Mouse (Mus musculus): ENCODE data around the gene Tenm2.

Gene Tenm2

DNA sequence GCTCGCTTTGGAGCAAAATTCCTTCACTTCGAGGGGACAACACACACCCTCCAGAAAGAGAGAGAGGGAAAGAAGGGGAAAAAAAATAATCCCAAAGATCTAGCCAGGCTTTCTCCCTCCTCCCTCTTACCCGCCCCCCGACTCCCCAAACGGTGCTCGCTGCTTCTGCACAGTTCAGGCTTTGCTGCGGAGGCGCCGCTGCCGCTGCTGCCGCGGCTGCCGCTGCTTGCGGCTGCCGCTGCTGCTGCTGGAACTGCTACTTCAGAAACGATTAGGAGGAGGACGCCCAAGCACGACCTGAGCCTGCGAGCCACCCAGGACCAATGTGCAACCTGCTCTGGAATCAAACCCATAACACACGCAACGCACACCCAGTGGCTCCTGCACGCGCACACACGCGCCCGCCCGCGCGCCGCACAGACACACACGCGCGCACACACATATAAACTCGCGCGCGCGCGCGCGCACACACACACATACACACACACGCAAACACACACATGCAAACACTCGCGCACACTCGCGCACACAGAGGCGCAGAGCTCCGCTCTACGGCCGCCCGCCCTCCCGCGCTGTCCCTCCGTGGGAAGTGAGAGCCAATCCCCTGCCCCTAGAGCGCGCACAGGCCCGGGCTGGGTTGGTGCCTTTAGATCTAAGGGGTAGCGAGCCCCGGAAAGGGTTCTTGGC lies at the start of gene Tenm2:
Gene Tenm2 (minus strand): TSS at position 51 of the 687 bp plus-strand sequence.
- DNase-seq (ENCODE audit: low read depth, low spot score): peak; percentile 68

DNA sequence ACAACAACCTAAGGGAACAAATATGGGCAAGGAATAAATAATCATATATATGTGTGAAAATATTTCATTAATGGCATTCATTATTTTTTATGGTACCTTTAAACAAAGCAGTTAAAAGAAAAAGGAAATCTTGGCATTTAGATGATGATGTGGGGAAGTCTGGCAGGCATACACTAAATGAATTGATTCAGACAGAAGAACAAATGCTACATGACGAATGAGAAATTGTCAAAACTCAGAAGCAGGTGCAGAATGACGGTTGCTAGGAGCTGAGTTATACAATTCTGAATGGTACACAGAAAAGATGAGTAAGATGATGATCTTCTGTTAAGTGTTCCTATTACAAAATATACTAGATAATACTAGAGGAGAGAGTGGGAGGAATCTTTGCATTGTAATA lies 49.4 kb upstream of the Tenm2 start:
- DNase-seq (ENCODE audit: low read depth, low spot score): no peak

DNA sequence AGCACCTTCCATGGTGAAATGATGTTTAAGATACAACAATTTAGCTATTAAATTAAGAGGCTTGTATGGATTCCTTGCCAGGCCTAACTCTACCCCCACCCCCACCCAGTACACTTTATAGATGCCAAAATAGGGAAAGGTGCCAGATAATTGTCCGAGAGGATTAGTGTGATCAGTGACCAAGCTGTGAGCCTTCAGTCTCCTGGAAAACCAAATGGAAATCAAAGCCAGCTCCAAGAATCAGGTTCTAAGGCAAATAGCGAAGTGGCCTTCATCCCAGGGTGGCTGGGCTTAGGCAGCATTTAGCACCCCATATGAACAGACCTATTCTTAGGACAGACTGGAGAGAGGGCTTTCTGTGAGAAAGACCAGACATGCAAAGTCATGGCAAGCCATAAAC lies 13.0 kb upstream of the Tenm2 start:
- no peak for DNase-seq (ENCODE audit: low read depth, low spot score)

DNA sequence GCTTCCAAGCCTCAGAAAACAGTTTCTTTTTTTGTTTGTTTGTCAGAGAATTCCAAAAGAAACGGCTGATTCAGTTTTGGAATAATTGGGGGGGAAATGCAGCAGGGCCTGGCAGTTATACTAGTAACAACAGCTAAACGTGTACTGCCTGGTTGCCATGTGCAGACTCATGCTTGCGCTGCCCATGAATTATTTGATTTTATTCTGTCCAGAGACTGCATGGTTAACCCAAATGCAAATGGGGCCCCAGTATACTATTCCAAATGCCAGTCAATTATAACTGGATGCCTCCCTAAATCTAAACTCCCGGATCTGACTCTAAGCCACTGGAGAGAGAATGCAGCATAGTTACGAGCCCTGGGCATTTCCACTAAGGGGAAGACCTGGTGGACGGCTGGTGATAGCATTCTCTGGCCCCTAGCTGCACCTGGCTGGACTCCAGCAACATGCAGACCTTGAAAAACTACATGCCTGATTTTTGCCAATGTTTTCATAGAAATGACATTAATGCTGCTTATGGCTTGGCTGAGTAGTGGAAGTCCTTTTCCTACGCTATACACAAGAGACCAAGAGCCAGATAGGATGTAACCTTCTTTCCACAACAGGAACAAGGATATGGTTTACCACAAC lies 1.4 kb upstream of the Tenm2 start:
- DNase-seq (ENCODE audit: low read depth, low spot score): no peak

DNA sequence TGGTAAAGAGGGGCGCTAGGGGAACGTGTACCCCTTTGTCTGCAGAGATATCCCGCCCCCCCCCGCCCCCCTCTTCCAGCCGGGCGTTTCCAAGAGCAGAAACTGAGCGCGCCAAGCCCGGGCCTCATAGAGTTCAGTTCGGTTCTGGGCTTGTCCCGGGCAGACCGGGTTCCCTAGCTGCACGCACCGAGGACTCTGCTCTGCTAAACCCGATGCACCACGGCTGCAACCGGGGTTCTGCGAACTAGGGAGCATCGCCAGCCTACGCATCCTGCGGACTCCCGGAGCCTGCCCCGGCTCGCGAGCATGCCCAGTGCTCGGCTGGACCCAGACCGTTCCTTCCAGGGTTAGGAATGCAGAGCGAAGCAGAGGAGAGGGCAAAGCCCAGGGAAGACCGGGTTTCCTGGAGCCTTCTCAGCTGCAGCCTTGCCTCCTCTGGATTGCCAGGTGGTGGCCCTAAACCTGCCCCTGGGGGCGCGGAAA lies 878 bp upstream of the Tenm2 start:
- DNase-seq (ENCODE audit: low read depth, low spot score): peak; percentile 62

DNA sequence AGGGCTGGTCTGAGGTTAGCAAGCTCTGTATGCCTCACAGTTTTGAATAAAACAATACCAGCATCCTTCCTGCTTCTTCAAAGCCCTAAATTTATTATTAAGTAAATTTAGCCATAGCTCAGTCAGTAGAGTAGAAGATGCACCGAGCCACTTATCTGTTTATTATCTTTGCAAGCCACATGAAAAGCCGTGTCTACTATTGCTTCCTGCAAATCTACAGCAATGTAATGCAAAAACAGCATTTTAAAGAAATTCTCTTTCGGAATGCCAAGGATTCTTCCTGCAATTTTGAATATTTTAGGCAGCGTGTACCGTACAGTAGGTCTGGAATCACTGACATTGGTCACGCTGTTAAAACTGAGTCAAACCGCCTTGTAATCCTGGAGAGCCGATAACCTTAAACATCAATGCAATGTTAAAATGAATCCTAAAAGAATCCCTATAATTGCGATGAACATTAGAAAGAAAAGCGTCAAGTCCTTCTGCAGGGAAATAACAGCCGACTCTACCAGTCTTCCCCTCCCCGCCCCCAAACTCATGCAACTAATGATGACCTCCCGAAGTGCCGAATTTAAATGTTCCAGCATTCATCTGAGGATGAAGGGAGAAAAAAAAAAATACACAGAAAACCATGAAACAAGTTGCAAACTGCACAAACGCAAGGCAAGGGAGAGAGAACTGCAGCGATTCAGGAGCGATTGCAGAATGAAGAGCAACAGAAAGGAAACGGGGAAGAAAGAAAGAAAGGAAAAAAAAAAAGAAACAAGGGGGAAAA lies 556 bp downstream of the Tenm2 start:
- no peak for DNase-seq (ENCODE audit: low read depth, low spot score)

DNA sequence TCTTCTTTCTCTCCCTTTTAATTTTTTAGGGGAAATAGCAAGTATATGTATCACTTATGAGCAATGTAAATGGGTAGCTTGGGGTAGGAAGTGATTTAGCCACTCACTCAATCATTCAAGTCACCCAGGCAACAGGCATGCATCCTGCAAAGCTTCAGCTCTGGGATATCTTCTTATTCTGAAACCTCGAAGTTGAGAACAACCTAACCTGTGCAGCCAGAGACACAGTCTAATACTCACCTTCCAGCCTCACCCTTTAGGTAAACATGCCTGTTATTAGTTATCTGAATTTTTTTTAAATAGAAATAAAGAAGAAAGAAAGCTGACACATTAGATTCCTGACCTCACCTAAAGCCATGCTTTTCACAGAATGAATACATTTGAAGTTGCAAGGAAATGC lies 8.4 kb downstream of the Tenm2 start:
- DNase-seq (ENCODE audit: low read depth, low spot score): no peak

DNA sequence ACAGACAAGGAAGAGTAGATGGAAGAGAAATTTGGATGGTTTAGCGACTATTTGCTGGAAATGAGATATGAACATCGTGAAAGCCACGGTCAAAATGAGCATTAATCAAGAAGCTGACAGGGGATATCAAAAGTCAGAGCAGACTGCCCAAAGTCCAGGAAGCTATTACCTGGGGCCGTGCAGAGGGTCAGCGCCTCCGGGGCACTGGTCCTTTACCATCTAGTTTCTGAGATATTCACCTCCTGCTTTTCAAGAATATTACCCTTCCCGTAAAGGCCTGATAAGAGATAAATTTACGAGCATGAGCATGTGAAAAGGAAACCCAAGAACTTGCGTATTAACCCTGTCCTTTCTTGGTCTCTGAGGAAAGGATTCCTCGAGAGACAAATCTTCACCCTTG lies 8.8 kb downstream of the Tenm2 start:
- no peak for DNase-seq (ENCODE audit: low read depth, low spot score)

DNA sequence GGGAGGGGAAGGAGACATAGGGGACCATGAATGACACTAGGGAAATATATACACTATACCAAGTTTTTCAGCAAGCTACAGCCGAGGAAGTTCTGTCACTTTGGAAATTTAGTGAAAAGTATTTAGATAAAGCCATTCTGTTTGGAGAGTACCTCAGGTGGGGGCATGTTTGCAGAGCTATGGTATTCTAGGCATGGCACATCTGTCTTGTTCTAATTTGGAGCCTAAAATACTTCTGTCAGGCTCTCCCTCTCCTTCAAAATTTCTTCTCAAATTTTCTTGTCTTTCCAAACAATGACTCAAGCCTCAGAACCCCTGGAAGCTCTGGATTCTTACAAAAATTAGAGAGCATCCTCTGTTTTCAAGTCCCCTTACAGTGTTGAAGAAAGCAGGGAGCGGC lies 13.0 kb downstream of the Tenm2 start:
- no peak for DNase-seq (ENCODE audit: low read depth, low spot score)

DNA sequence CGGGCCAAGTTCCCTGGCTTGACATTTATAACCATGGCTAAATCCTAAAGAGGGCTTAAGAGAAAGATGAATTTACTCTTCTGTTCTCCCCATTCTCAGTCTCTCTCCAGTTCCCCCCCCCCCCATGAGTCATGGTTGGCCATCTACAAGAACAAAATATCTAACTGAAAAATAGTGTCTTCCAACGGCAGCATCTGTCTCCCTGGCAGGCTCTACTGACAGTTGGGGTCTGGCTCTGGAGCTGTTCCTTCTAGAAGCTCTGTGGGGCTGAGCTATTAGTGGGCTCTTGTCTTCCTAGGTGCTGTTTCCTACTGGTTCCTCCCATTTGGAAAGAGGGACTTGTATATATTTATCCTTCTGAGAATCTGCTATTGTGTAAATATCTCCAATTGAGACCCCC lies 13.7 kb downstream of the Tenm2 start:
- no peak for DNase-seq (ENCODE audit: low read depth, low spot score)

DNA sequence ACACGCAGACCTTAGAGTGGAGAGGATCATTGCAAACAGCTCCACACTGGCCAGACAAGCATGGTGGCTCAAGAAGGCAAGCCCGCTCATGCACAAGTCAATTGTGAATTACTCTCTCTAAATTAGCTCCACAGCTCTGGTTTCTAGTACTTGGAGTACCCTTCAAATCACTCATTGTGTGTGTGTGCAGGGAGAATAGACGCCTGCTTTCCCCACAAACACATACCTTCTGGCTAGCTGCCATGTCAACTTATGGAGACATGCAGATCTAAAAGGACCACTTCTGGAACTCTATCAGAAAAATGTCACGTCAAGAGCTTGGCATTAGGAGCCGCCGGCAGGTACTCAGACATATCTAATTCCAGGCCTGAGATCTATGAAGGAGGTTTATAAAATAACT lies 14.8 kb downstream of the Tenm2 start:
- DNase-seq (ENCODE audit: low read depth, low spot score): no peak

DNA sequence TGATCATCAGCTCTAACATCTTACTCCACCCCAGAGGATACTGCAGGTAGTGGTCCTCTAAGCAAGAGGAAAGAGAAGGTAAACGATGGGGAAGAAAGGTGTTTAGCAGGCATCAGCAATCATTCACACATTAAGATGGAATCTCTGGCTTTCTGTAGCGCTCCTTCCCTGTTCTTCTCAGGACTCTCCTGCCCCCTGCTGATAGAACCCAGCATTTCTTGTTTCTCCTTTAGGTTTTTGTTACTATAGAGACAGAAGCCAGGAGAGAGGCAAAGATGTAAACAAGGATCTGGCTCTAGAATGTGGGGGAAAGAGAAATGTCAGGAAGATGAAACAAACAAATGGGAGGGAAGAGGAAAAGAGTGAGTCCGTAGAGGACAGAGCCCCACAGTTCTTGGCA lies 49.6 kb downstream of the Tenm2 start:
- peak; percentile 71 for DNase-seq (ENCODE audit: low read depth, low spot score)

DNA sequence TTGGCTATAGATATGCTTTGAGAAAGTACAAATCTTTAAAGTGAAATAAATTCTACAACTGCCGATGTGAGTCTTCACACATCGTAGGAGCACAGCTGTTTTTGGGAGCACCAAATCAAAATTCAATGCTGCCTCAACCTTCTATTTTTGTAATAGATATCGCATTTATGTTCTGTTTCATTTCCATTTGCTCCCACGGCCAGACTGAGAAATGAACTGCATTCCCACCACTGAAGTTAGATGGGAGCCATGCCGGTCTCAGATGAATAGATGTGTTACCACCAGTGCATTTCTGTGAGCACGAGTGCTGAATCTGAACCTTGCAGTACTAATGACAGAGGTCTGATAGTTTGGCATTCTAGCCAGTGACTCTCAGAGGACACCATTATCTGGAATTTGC lies 58.3 kb downstream of the Tenm2 start:
- DNase-seq (ENCODE audit: low read depth, low spot score): no peak

DNA sequence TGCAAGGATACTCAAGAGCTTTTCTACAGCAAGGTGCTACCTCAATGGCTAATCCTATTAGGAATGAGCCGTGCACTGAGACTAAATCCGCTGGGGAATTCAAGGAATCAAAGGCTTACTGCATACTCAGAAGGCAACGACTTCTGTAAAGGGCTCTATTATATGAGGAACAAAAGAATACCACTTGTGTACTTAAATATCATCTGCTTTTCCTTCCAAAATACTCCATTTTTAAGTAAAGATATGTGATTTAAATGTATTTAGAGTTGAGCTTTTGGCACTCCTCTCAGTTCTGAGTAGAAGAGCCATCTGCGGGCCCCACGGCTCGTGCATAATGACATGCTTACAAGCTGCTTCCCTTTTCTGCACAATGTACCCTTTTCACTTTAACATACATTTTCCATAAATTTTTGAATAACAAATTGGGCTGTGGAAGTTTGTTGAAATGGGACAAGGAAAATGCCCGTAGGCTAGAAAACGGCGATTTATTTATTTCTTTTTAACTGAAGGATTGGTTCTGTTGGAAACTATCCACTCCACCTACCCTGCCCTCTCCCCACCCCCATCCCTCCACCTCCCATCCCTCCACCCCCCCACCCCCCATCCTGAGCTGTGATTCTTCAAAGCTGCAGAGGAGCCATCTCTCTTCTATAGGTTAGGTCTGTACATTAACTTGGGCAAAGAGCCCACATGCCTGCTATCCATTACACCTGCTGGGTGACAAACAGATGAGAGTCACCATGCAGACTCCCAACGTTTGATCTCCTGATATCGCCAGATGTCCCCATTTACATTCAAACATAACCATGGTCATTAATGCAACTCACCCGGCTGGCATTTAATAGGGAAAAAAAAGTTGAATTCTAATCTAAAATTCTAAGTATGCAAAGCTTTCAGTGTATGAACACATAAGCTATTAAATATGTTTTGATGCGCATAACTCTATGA lies 81.6 kb downstream of the Tenm2 start:
- DNase-seq (ENCODE audit: low read depth, low spot score): no peak

DNA sequence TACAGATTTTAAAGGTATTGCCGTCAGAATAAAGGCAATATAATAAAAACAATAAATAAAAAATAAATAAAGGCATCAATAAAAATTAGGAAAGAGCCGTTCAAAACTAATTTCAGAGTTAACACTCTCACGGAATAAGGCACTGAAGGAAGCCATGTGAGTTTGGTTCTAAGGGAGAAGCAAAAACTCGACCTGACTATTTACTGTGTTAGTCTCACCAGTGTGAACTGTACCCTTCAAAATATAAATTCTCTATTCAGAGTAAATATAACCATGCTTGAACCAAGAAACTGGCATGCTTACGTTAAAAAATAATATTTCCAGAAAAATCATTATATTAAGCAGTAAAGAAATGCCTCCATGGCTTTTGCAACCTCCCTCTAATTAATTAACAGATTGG lies 82.4 kb downstream of the Tenm2 start:
- no peak for DNase-seq (ENCODE audit: low read depth, low spot score)

DNA sequence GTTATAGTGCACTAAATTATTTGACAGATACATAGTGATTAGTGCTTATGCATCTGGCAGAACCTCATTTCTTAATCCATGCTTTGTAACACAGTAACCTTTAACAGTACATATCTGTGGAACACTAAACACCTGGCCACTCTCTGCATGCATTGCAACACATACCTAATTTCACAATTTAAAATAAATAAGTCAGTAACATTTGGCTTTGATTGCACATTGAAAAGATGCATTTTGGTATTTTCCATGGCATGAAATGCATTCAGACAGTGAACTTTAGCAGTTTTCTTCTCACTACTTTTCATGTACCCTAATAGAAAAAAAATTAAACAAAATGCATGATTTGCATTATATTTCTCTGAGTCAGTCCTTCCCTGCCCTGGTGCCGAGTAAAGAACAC lies 85.8 kb downstream of the Tenm2 start:
- no peak for DNase-seq (ENCODE audit: low read depth, low spot score)

DNA sequence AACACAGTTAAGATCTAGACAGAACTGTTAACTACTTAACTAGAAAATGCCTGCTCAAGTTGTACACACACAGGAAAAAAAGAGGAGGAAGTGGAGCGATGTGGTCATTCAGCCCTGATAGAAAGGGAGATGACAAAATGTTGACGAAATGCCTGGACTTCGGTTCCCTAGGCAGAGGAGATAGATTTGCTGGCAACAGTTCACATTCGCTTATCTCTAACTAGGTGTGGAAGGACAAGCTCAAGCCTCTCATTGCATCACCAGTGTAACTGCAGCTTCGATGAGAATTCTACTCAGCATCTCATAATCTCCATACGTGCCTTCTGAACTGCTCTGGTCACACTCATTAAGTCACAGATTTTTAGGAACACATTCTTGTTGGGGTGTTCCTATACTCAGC lies 91.8 kb downstream of the Tenm2 start:
- DNase-seq (ENCODE audit: low read depth, low spot score): no peak

DNA sequence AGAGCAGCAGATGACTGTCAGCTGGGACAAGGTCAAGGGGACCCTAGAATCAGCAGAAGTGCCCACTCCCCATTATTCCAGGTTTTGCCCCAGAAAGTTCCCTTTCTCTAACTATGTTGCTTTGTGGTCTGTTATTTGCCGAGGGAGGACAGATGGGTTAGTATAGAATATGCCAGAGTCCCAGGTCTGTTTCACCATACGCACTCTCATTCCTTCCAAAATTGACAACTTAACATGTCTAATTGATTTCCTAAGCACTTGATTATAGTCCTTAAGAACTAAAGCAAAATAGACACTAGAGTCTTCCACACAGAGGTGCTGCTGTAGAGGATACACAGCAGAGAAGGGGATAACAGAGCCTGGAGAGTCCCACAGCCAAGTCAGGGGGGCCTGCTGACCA lies 92.3 kb downstream of the Tenm2 start:
- no peak for DNase-seq (ENCODE audit: low read depth, low spot score)

DNA sequence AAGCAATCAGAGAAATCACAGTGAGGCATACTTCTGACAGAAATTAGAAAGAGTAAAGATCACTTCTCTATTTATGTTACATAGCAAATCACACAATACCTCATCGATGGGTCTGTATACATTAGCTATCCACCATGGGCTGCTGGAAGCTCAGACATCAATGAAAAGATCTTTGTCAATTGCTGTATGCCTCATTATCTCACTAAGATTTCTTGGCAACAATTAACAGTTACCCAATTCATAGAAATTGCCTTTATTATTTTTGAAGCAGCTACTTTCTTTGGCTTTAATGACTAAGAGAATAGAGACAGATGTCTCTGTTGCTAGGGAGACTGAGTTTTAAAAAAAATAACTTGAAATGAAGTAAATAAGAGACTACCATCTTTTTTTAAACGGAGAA lies 106.9 kb downstream of the Tenm2 start:
- DNase-seq (ENCODE audit: low read depth, low spot score): no peak

DNA sequence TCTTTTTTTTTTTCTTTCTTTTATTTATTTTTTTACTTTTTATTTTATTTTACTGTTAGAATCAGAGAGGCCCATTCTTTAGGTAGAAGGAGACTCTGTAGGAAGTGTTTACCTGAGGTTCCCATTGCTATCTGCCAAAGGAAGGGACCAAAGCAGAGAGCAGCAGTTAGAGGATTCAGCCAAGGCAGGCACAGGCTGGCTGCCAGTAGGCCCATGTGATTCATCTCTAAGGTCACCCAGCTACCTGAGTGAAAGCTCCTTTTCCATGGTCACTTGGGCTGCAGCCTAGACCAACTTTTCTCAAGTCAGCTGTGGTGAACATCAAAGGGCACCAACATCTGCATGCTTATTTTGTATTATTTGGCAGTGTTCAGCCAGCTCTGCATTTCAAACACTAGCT lies 117.7 kb downstream of the Tenm2 start:
- no peak for DNase-seq (ENCODE audit: low read depth, low spot score)

DNA sequence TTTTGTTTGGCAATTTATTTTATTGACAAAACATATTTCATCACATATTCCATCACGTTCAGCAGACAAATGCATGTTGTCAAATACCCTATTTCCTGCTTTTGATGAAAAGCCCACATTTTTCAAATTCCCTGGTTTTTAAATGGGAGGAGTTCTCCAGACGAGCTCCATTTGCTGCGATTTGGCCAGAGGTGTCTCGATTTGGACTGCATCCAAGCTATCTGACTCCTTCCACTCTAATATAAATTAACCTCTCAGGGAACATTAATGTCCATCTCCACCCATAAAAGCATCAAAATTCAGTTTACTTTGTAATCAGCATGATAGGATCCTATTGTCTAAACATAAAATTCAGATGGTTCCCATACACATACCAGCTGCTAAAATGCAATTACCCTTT lies 120.6 kb downstream of the Tenm2 start:
- no peak for DNase-seq (ENCODE audit: low read depth, low spot score)

DNA sequence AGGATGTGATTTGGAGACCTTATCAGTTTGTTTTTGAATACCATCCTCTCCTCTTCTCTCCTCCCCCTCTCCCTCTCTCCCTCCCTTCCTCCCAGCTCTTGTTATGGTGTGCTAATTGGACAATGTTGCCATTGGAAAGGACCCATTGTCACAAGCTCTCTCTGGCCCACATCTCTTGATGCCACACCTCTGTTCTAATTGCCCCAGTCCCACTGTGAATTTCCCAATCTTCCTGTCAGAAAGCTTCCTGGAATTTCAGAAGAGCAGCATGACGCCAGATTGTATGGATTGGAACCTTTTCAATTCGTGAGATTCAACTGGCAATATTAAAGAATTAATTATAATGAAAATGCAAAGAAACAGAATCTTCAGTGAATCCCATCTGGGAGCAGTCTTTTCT lies 128.7 kb downstream of the Tenm2 start:
- DNase-seq (ENCODE audit: low read depth, low spot score): no peak

All from forelimb bud, embryonic 11.5 days (tissue).